ENCODE assay signal across 17 mouse cellular contexts in the genomic region with DNA sequence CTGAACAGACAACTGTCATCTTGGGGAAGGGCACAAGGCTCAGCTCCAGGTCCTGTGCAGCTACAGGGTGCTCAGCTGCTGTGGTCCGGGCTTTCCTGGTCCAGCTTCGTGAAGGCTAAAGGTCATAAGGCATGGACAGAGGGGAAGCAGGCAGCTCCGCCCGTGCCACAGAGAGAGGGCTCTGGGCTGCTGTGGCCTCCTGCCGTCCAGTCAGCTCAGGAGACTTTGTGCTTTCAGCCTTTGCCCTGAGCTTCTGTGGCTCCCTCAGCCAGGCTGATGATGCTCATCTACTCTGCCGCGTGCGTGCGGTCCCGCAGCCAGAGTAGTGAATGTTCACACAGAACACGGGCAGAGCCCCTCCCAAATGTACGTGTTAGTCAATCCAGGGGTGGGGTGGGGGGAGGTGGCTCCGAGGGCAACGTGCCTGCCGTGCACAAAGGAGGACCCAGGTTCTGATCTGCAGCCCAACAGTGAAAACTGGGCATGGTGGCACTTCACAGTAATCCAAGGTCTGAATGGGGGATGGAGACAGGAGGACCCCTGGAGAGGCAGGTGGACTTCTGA. TPM values are rescaled to one million over a fixed set of nuclear protein-coding genes. Genes with fewer than 3 reads are reported as not detected.
A peak's percentile ranks its signal among the peaks of the same experiment; 100 is the strongest.
DNase-seq lines count a peak whose midpoint lies in the region; ATAC-seq lines count a peak whose summit lies in the region.
"Had no signal": no experiment of that assay in that cellular context is flagged by ENCODE, and none has a peak within 500 bp of the region (broad histone marks: within the 10 kb centered on the region; RNA-seq: fewer than 3 reads in every experiment).

No protein-coding gene starts in this region.

- H3K36me3 ChIP-seq in kidney, embryonic 14.5 days (ENCODE audit: control insufficient read depth, insufficient read depth, low read length), result no peaks in the 10 kb centered on the region
- H3K36me3 ChIP-seq in kidney, embryonic 16.5 days (ENCODE audit: insufficient read depth, low read length), result no peaks in the 10 kb centered on the region
- no peaks in the 10 kb centered on the region for H3K36me3 ChIP-seq in liver, embryonic 12.5 days
- H3K36me3 ChIP-seq in neural tube, embryonic 15.5 days, result peaks cover 27% of the 10 kb centered on the region

- H3K4me1 ChIP-seq in kidney, embryonic 14.5 days (ENCODE audit: control insufficient read depth, insufficient read depth, low read length), result no peaks in the 10 kb centered on the region
- no peaks in the 10 kb centered on the region for H3K4me1 ChIP-seq in kidney, embryonic 16.5 days (ENCODE audit: insufficient read depth, low read length)
- H3K4me1 ChIP-seq in liver, embryonic 12.5 days, result 0 out of 2 replicates have a peak, but pooled peaks cover 6% of the 10 kb centered on the region
- H3K4me1 ChIP-seq in neural tube, embryonic 15.5 days, result peaks cover 10% of the 10 kb centered on the region

- no peaks in the 10 kb centered on the region for H3K27me3 ChIP-seq in kidney, embryonic 14.5 days (ENCODE audit: control insufficient read depth, insufficient read depth, low read length)
- H3K27me3 ChIP-seq in kidney, embryonic 16.5 days (ENCODE audit: insufficient read depth, low read length), result no peaks in the 10 kb centered on the region
- peaks cover 18% of the 10 kb centered on the region for H3K27me3 ChIP-seq in liver, embryonic 12.5 days (replicated peaks)
- H3K27me3 ChIP-seq in neural tube, embryonic 15.5 days (replicated peaks), result no peaks in the 10 kb centered on the region

- H3K4me3 ChIP-seq in kidney, embryonic 14.5 days (ENCODE audit: low read length), result no peak overlapping the region
- no peak overlapping the region for H3K4me3 ChIP-seq in kidney, embryonic 16.5 days (ENCODE audit: low read length)
- no peak overlapping the region for H3K4me3 ChIP-seq in liver, embryonic 12.5 days
- no peak overlapping the region for H3K4me3 ChIP-seq in neural tube, embryonic 15.5 days (replicated peaks)

- no peak overlapping the region for H3K9ac ChIP-seq in kidney, embryonic 14.5 days (ENCODE audit: low read depth, low read length)
- H3K9ac ChIP-seq in kidney, embryonic 16.5 days (replicated peaks; ENCODE audit: low read length), result no peak overlapping the region
- H3K9ac ChIP-seq in liver, embryonic 12.5 days, result no peak overlapping the region
- H3K9ac ChIP-seq in neural tube, embryonic 15.5 days (replicated peaks), result no peak overlapping the region
- H3K9ac ChIP-seq: hindbrain, embryonic 14.5 days had no signal

- no peak overlapping the region for H3K4me2 ChIP-seq in kidney, embryonic 14.5 days (replicated peaks; ENCODE audit: low read depth, low read length)
- H3K4me2 ChIP-seq in kidney, embryonic 16.5 days (replicated peaks; ENCODE audit: low read depth, low read length), result no peak overlapping the region
- peak overlapping the region; percentile 12; the same call in 1 of the 2 replicates for H3K4me2 ChIP-seq in liver, embryonic 12.5 days
- H3K4me2 ChIP-seq in neural tube, embryonic 15.5 days, result no peak overlapping the region
- H3K4me2 ChIP-seq: hindbrain, embryonic 14.5 days; midbrain, embryonic 11.5 days had no signal

- H3K27ac ChIP-seq in kidney, embryonic 14.5 days (ENCODE audit: low read depth, low read length), result no peak overlapping the region
- no peak overlapping the region for H3K27ac ChIP-seq in kidney, embryonic 16.5 days (ENCODE audit: low read length)
- H3K27ac ChIP-seq in liver, embryonic 12.5 days, result no peak overlapping the region
- H3K27ac ChIP-seq in neural tube, embryonic 15.5 days (replicated peaks), result no peak overlapping the region
- H3K27ac ChIP-seq: hindbrain, embryonic 14.5 days had no signal

- peak; percentile 74 for DNase-seq in kidney, adult 11 months
- peak; percentile 38 for DNase-seq in yolk sac, embryonic 10.5 days (ENCODE audit: low spot score)
- DNase-seq in layer of hippocampus, postnatal 25 days (ENCODE audit: extremely low spot score in 1 of 2, low spot score in 1 of 2), result no peak
- no peak for DNase-seq in cerebellum, adult 18-20 months
- DNase-seq: heart, postnatal 10 days; lung, adult 18-20 months; lung, postnatal 4 days had no signal

- ATAC-seq in kidney, embryonic 14.5 days (ENCODE audit: low FRiP score, low TSS enrichment), result no peak
- ATAC-seq in kidney, embryonic 16.5 days (ENCODE audit: low FRiP score, low TSS enrichment), result peak; percentile 69
- ATAC-seq in liver, embryonic 12.5 days, result peak; percentile 66
- no peak for ATAC-seq in neural tube, embryonic 15.5 days (ENCODE audit: low FRiP score)

- no peaks in the 10 kb centered on the region for H3K9me3 ChIP-seq in kidney, embryonic 14.5 days (ENCODE audit: control insufficient read depth, low read length)
- no peaks in the 10 kb centered on the region for H3K9me3 ChIP-seq in kidney, embryonic 16.5 days (ENCODE audit: low read length)
- H3K9me3 ChIP-seq in liver, embryonic 12.5 days (replicated peaks), result no peaks in the 10 kb centered on the region
- H3K9me3 ChIP-seq in neural tube, embryonic 15.5 days (replicated peaks), result no peaks in the 10 kb centered on the region

- WGBS in kidney, embryonic 14.5 days, result 85% methylated on average over 13 of the region's 15 CpGs
- WGBS in kidney, embryonic 16.5 days, result 74% methylated on average over 15 of the region's 15 CpGs
- WGBS in liver, embryonic 12.5 days (ENCODE audit: insufficient replicate concordance), result 55% methylated on average over 15 of the region's 15 CpGs
- WGBS in neural tube, embryonic 15.5 days, result 88% methylated on average over 15 of the region's 15 CpGs

RNA-seq across cellular contexts. Expression of a gene that starts 8.2 kb away (rescaled TPM):
- polyA plus RNA-seq in kidney, embryonic 14.5 days (2014; fragmentation: Nextera tagmentation; extraction: Ambion mirVana), result 25.1 and 37.3 TPM in 2 replicates
- 43.3 and 46.2 TPM in 2 replicates for polyA plus RNA-seq in kidney, embryonic 16.5 days (2015; fragmentation: Nextera tagmentation; extraction: Ambion mirVana)
- polyA plus RNA-seq in liver, embryonic 12.5 days (2016; fragmentation: Nextera tagmentation; extraction: Ambion mirVana), result 19.1 and 19.5 TPM in 2 replicates
- total RNA-seq in layer of hippocampus, postnatal 25 days (2021), result 100 to 1,000 TPM; 120 to 133 TPM
- polyA plus RNA-seq in neural tube, embryonic 15.5 days (2015; fragmentation: Nextera tagmentation; extraction: Ambion mirVana), result 54.4 and 62.3 TPM in 2 replicates

RNA-seq across cellular contexts. Expression of a gene that starts 34.9 kb away (rescaled TPM):
- not detected in 2 replicates for polyA plus RNA-seq in kidney, embryonic 14.5 days (2014; fragmentation: Nextera tagmentation; extraction: Ambion mirVana)
- 0.26 TPM in 1 of 2 replicates, not detected in the other for polyA plus RNA-seq in kidney, embryonic 16.5 days (2015; fragmentation: Nextera tagmentation; extraction: Ambion mirVana)
- polyA plus RNA-seq in liver, embryonic 12.5 days (2016; fragmentation: Nextera tagmentation; extraction: Ambion mirVana), result not detected in 2 replicates
- total RNA-seq in layer of hippocampus, postnatal 25 days (2021), result not detected
- polyA plus RNA-seq in neural tube, embryonic 15.5 days (2015; fragmentation: Nextera tagmentation; extraction: Ambion mirVana), result not detected in 2 replicates
- total RNA-seq: heart, adult 8-10 months; heart, postnatal 10 days; left cerebral cortex, postnatal 25 days had no signal
- polyA plus RNA-seq: C2C12; forebrain, embryonic 11.5 days; hindbrain, embryonic 14.5 days; midbrain, embryonic 11.5 days had no signal

Comparison
In these comparisons a context has a peak if more than half of its experiments do, and no peak if none do; other contexts are left out.
1. ATAC-seq: peak in kidney, embryonic 16.5 days (single experiment) and liver, embryonic 12.5 days (single experiment); none in kidney, embryonic 14.5 days (single experiment) and neural tube, embryonic 15.5 days (single experiment).
2. DNase-seq: peak in kidney, adult 11 months (single experiment) and yolk sac, embryonic 10.5 days (single experiment); none in layer of hippocampus, postnatal 25 days (0 of 2) and cerebellum, adult 18-20 months (0 of 2).